Mouse (Mus musculus): ENCODE measurements around the gene Pdxk. TPM values are rescaled to one million over a fixed set of nuclear protein-coding genes. Genes with fewer than 3 reads are reported as not detected.

Gene Pdxk
- polyA plus RNA-seq, 1 experiment: 12.4 TPM

DNA sequence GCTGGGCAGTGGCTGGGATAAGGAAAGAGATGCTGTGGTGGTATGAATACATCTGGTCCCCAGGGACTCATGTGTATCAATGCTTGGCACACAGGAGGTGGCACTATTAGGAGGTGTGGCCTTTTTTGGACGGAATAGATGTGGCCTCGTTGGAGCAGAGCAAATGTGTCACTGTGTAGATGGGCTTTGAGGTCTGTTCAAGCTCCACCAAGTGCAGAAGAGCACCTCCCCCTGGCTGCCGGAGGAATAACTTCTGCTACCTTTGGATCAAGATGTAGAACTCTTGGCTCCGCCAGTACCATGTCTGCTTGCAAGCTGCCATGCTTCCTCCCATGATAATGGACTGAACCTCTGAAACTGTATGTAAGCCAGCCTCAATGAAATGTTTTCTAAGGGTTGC is 3.0 kb downstream of the Pdxk start:
- H3K4me1 ChIP-seq (ENCODE audit: control insufficient read depth, insufficient read depth, low read length): peaks cover 9% of the 10 kb centered on the region
- H3K27ac ChIP-seq (ENCODE audit: insufficient read depth, low read length): no peak overlapping the region
- no peak overlapping the region for H3K4me3 ChIP-seq (ENCODE audit: insufficient read depth, low read length)
- TF ChIP-seq CTCF (IDR thresholded peaks at IDR 0.05; ENCODE audit: borderline replicate concordance, insufficient read depth, low read length): no peak
- no peak for TF ChIP-seq POLR2A (IDR thresholded peaks at IDR 0.05; ENCODE audit: low read depth, low read length)

DNA sequence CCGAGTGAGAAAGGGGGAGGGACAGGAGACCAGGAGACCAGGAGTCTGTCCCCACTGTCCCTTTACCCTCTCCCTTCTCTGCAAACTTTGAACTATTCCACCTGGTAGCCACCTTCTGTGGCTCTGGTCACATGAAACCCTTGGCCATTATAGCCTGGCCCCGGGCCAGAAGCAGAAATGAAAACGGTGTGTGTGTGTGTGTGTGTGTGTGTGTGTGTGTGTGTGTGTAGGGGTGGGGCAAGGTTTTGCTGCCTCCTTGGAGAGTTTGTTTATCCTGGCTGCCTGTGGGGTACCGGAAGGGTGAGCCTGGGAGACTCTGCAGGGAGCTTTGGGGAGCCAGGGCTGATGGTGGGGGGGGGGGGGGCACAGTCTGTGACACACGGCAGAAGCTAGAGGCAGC is 4.3 kb downstream of the Pdxk start:
- Histone ChIP-seq H3K27ac (ENCODE audit: insufficient read depth, low read length) (no peak overlapping the region), H3K4me1 (ENCODE audit: control insufficient read depth, insufficient read depth, low read length) (peaks cover 9% of the 10 kb centered on the region), H3K4me3 (ENCODE audit: insufficient read depth, low read length) (no peak overlapping the region)
- TF ChIP-seq CTCF (IDR thresholded peaks at IDR 0.05; ENCODE audit: borderline replicate concordance, insufficient read depth, low read length) (no peak), POLR2A (IDR thresholded peaks at IDR 0.05; ENCODE audit: low read depth, low read length) (no peak)

DNA sequence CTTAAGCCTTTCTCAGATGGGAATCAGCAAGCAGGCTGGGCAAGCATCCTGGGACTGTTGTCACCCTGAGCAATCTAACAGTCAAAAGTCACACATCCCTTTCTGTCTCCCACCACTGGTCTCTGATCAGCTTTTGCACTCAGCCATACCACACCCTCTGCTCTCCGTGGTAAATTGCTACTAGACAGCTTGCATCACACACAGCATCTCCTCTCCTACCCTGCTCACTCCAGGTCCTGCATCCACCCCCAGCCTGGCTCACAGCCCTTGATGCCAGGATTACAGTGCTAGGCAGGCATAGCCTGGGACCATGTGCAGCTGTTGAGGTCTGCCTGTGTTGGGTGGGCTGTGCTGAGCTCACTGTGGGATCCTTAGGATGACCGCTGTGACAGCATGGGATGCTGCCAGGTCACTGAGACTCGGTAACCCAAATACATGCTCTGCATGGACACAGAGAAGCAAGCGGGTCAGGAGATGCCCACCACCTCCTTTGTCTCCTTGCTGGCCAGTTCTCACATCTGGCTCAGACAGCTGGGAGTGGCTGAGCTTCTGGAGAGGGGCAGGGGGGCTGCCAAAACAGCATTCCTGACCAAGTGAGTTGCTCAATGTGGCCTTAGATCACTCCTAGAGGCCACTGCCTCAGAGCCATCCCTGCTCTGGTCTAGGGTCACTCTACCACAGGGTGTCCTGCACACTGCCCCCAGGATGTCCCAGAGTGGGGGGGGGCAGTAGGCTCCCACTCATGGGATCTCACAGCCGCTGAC is 6.2 kb downstream of the Pdxk start:
- Histone ChIP-seq H3K4me1 (ENCODE audit: control insufficient read depth, insufficient read depth, low read length) (peaks cover 9% of the 10 kb centered on the region), H3K4me3 (ENCODE audit: insufficient read depth, low read length) (no peak overlapping the region), H3K27ac (ENCODE audit: insufficient read depth, low read length) (peak overlapping the region; percentile 6; the same call in 1 of the 2 replicates)
- TF ChIP-seq CTCF (IDR thresholded peaks at IDR 0.05; ENCODE audit: borderline replicate concordance, insufficient read depth, low read length): no peak
- TF ChIP-seq POLR2A (IDR thresholded peaks at IDR 0.05; ENCODE audit: low read depth, low read length): no peak

DNA sequence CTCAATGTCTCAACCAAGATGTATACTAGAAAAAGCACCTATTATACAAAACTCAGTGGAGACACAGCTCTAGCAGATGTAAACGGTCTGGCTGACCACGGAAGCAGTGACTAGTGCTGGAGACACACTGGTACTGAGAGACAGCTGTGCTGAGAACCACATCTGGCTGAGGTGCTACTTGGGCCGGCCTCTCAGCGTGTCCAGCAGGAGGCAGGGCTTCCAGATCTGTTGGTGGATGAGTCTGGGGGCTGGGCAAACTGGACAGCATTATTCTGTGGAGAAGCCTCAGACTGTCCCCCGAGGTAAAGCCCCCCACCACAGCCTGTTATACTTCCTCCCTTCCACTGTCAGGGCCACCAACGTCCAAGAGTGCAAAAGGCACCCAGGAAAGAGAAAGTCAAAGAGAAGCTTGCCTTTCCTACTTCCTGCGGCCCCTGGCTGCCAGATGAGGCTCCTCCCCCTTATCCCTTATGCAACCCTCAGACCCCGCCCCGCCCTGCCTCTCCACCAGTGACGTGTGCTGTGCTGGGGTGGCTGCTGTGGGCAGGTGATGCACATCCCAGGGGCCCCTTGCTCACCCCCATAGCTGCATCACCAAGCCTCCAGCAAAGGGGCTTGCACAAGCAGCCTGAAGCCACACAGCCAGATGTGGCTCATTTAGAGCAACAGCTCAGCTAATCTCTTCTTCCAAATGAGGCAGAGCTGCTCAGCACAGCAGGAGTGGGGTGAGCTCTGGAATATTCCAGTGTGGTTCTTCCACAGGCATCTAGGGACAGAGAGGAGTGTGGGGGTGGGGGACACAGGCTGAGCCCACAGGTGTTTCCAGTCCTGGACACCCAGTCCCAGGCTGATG is 7.1 kb downstream of the Pdxk start:
- no peak for TF ChIP-seq CTCF (IDR thresholded peaks at IDR 0.05; ENCODE audit: borderline replicate concordance, insufficient read depth, low read length)
- TF ChIP-seq POLR2A (IDR thresholded peaks at IDR 0.05; ENCODE audit: low read depth, low read length): no peak
- Histone ChIP-seq H3K4me1 (ENCODE audit: control insufficient read depth, insufficient read depth, low read length) (peaks cover 9% of the 10 kb centered on the region), H3K27ac (ENCODE audit: insufficient read depth, low read length) (peak overlapping the region; percentile 34), H3K4me3 (ENCODE audit: insufficient read depth, low read length) (no peak overlapping the region)

DNA sequence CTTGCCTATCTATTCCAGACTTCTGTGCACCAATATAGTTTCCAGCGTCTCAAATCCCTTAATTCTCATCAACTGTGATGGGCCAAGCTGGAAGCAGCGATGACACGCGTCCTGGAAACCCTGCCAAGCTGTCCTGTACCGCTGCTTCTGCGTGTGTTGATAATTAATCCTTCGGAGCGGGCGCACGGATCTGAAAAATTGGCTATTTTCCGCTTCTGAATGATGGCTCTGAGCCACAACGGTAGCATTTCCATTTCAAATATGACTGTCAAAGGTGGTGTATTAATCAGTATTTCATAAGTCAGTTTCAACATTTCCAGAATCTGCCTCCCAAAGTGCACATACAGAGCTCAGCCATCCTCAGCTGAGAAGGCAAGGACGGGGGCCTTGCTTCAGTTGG is 8.1 kb downstream of the Pdxk start:
- H3K4me3 ChIP-seq (ENCODE audit: insufficient read depth, low read length): no peak overlapping the region
- H3K4me1 ChIP-seq (ENCODE audit: control insufficient read depth, insufficient read depth, low read length): peaks cover 9% of the 10 kb centered on the region
- TF ChIP-seq POLR2A (IDR thresholded peaks at IDR 0.05; ENCODE audit: low read depth, low read length): no peak
- no peak for TF ChIP-seq CTCF (IDR thresholded peaks at IDR 0.05; ENCODE audit: borderline replicate concordance, insufficient read depth, low read length)
- H3K27ac ChIP-seq (ENCODE audit: insufficient read depth, low read length): no peak overlapping the region

DNA sequence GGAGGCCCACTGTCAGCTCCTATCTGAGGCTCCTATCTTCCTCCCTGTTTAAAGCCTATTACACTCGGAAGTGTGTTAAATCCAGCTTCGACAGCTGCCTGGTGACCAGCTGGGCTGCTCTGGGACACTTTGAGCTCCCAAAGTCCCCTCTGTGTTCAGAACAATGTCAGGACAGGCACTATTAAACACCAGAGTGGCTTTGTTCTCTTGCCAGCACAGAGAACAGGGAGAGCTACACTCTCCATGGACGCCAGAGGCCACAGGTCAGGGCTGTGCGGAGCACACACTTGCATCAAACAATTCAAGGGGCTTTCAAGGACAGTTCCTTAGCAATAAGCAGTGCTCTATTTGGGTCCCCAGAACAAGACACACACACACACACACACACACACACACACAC is 12.1 kb downstream of the Pdxk start:
- TF ChIP-seq POLR2A (IDR thresholded peaks at IDR 0.05; ENCODE audit: low read depth, low read length): no peak
- TF ChIP-seq CTCF (IDR thresholded peaks at IDR 0.05; ENCODE audit: borderline replicate concordance, insufficient read depth, low read length): no peak

DNA sequence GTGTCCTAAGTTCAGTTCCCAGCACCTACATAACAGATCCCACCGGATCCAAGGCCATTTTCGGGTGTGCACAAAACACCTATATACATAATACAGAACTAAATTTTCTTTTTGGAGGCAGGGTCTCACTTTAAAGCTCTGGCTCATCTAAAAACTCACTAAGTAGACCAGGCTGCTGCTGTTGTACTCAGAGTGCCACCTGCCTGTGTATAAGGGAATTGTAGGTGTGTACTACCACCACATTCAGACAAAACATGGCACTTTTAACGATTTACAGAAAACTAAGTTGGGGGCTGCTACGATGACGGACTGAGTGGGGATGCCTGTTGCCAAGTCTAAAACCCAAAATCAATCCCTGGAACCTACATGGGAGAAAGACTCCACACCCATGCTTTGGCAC is 14.0 kb downstream of the Pdxk start:
- Histone ChIP-seq H3K27ac (ENCODE audit: insufficient read depth, low read length) (no peak overlapping the region), H3K4me3 (ENCODE audit: insufficient read depth, low read length) (no peak overlapping the region)
- TF ChIP-seq CTCF (IDR thresholded peaks at IDR 0.05; ENCODE audit: borderline replicate concordance, insufficient read depth, low read length): no peak
- no peak for TF ChIP-seq POLR2A (IDR thresholded peaks at IDR 0.05; ENCODE audit: low read depth, low read length)

More for the DNA sequence above, 12.1 kb downstream of the Pdxk start:
- Histone ChIP-seq H3K4me3 (ENCODE audit: insufficient read depth, low read length) (no peak overlapping the region), H3K27ac (ENCODE audit: insufficient read depth, low read length) (no peak overlapping the region), H3K4me1 (ENCODE audit: control insufficient read depth, insufficient read depth, low read length) (no peaks in the 10 kb centered on the region)

DNA sequence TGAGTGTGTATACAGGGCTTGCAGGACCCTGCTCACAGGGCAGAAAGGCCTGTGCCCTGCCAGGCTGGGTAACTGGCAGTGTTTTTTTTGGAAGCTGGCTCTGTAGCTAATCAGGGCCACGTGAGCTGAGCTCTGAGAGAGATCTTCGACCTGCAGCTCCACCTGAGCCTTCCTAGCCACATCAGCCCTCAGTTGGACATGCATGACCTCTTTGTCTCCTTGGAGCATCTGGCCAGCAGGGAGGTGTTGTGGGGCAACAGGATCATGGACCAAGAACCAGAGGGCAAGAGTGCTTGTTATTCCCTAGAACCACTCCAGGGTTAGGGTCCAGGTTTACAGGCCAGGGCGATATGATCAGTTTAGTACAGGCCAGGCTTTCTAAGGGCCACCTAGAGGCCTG is 17.4 kb downstream of the Pdxk start:
- Histone ChIP-seq H3K27ac (ENCODE audit: insufficient read depth, low read length) (no peak overlapping the region), H3K4me1 (ENCODE audit: control insufficient read depth, insufficient read depth, low read length) (no peaks in the 10 kb centered on the region), H3K4me3 (ENCODE audit: insufficient read depth, low read length) (no peak overlapping the region)
- TF ChIP-seq POLR2A (IDR thresholded peaks at IDR 0.05; ENCODE audit: low read depth, low read length): no peak
- TF ChIP-seq CTCF (IDR thresholded peaks at IDR 0.05; ENCODE audit: borderline replicate concordance, insufficient read depth, low read length): no peak

More for the DNA sequence above, 14.0 kb downstream of the Pdxk start:
- H3K4me1 ChIP-seq (ENCODE audit: control insufficient read depth, insufficient read depth, low read length): no peaks in the 10 kb centered on the region

DNA sequence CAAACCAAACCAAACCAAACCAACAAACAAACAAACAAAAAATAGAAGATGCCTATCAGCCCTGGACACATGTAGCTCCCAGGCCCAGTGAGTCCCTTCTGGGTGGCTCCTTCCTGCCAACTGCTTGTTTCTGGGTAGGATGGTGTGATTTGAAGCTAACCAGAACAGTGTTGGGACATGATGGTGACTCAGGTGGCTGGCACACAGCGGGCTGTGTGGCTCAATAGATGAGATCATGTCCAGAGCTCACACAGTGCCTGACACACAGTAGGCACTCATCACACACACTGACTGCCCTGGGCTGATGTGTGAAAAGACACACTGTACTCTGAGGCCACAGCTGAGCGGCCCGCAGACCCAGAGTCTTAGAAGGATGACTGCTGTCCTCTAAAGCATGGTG is 18.6 kb downstream of the Pdxk start:
- no peak overlapping the region for H3K4me3 ChIP-seq (ENCODE audit: insufficient read depth, low read length)
- H3K27ac ChIP-seq (ENCODE audit: insufficient read depth, low read length): no peak overlapping the region
- TF ChIP-seq CTCF (IDR thresholded peaks at IDR 0.05; ENCODE audit: borderline replicate concordance, insufficient read depth, low read length): no peak
- H3K4me1 ChIP-seq (ENCODE audit: control insufficient read depth, insufficient read depth, low read length): no peaks in the 10 kb centered on the region

DNA sequence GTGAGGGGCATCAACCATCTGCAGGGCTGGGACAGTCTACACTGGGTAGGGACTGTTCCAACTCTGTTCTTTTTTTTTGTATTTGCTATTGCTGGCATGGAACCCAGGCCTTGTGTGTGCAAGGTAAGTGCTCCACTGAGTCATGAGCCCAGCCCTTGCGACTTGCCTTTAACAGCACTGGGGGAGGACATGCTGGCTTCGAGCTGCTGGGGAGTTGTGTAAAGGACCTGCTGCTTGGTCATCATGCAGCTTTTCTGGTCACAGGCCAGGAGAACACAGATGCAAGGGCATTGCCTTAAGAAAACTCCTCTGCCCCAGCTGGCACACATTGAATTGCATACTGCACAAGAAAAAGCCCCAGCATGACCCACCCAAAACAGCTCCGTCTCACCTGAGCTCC is 22.5 kb downstream of the Pdxk start:
- H3K27ac ChIP-seq (ENCODE audit: insufficient read depth, low read length): no peak overlapping the region
- H3K4me3 ChIP-seq (ENCODE audit: insufficient read depth, low read length): no peak overlapping the region
- H3K4me1 ChIP-seq (ENCODE audit: control insufficient read depth, insufficient read depth, low read length): no peaks in the 10 kb centered on the region
- TF ChIP-seq POLR2A (IDR thresholded peaks at IDR 0.05; ENCODE audit: low read depth, low read length) (no peak), CTCF (IDR thresholded peaks at IDR 0.05; ENCODE audit: borderline replicate concordance, insufficient read depth, low read length) (no peak)

Measured in embryonic fibroblast, embryonic 13.5 days (primary cell).